Mouse (Mus musculus) neural tube, embryonic 13.5 days (tissue): Measurements from ENCODE around the gene Zbtb21. TPM values are rescaled to one million over a fixed set of nuclear protein-coding genes. Genes with fewer than 3 reads are reported as not detected.

Experiments
- ATAC-seq: fragments of 200-750 bp; cut with Nextera tagmentation; 2 replicates; pipeline ENCODE4 v1.8.0; 2017; ENCODE audit warnings: low read depth, mild to moderate bottlenecking, moderate TSS enrichment, moderate library complexity
- H3K27ac ChIP-seq: fragments of 300-500 bp; sonication (generic); replicated peaks from 2 replicates; pipeline ENCODE4 v1.5.1; 2015; ENCODE audit warnings: moderate library complexity, mild to moderate bottlenecking, inconsistent platforms
- H3K27me3 ChIP-seq: fragments of 300-500 bp; sonication (generic); 2 replicates; pipeline ENCODE4 v1.6.1; 2015; ENCODE audit warnings: mild to moderate bottlenecking, inconsistent platforms
- H3K36me3 ChIP-seq: fragments of 300-500 bp; sonication (generic); 2 replicates; pipeline ENCODE4 v1.6.1; 2015; ENCODE audit warnings: mild to moderate bottlenecking, inconsistent platforms
- H3K4me1 ChIP-seq: fragments of 300-500 bp; sonication (generic); replicated peaks from 2 replicates; pipeline ENCODE4 v1.6.1; 2015; ENCODE audit warnings: inconsistent platforms
- H3K4me2 ChIP-seq: fragments of 300-500 bp; sonication (generic); 2 replicates; pipeline ENCODE4 v1.6.1; 2015; ENCODE audit warnings: inconsistent platforms, mild to moderate bottlenecking, moderate library complexity
- H3K4me3 ChIP-seq: fragments of 300-500 bp; sonication (generic); 2 replicates; pipeline ENCODE4 v1.5.1; 2015; ENCODE audit warnings: mild to moderate bottlenecking, inconsistent platforms
- H3K9ac ChIP-seq: fragments of 300-500 bp; sonication (generic); 2 replicates; pipeline ENCODE4 v1.6.1; 2015; ENCODE audit warnings: moderate library complexity, mild to moderate bottlenecking, inconsistent platforms
- H3K9me3 ChIP-seq: fragments of 300-500 bp; sonication (generic); 2 replicates; pipeline ENCODE4 v1.6.1; 2016; ENCODE audit warnings: inconsistent platforms
- WGBS: fragments of 180-500 bp; shearing (Covaris S2); methylation state at CpG from one replicate; pipeline ENCODE4 v1.1.7; 2015; 5-methylcytosine and 5-hydroxymethylcytosine counted together
- polyA plus RNA-seq: library from polyadenylated mRNA; unstranded; fragments of >200 nt; fragmentation: Nextera tagmentation; extraction: Ambion mirVana; gene quantifications from 2 replicates; pipeline ENCODE4 v1.2.1, GENCODE M21; 2015

The Zbtb21 gene
- polyA plus RNA-seq, 1 experiment from 2014 or later, result 13.5 TPM

DNA sequence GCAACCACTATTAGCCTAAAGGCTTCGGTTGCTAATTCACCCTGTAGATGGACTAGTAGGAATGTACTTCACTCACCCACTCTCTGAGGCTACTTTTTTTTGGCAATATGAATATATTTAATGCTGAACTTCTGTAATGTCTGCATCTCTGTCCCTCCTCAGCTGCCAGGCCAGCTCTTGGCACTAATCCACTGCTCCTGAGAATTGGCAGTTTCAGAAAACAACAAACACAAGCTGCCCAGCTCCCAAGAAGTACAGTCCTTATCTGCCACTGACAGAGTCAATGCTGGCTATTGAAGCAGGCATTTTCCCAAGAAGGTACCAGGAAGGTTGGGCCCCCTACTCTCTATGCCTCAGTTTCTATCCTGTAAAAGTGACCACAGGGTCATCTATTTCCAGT is 53.1 kb downstream of the Zbtb21 start:
- ATAC-seq, result no peak

DNA sequence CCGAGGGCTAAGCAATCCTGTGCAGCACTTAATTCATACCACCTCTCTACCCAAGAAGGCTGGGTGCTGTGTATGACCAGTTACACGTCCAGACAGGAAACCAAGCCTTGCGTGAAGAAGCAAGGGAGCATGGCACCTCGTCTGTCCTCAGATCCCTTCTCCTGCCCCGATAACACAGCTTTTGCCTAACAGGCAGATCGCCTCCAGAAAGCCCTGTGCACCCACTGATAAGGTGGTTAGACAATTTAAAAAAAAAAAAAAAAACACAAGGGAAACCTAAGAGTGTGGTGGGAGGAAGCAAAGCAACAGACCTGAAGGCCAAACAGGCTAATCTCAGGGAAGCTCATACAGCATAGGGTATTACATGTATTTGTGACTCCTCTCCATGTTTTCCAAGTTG is 54.9 kb downstream of the Zbtb21 start:
- Histone ChIP-seq H3K4me1 (no peaks in the 10 kb centered on the region), H3K27ac (no peak overlapping the region), H3K27me3 (no peaks in the 10 kb centered on the region), H3K4me2 (no peak overlapping the region), H3K9me3 (no peaks in the 10 kb centered on the region), H3K9ac (no peak overlapping the region), H3K4me3 (no peak overlapping the region), H3K36me3 (no peaks in the 10 kb centered on the region)
- no peak for ATAC-seq
- WGBS, result 83% methylated on average over 6 of the region's 6 CpGs

More for the DNA sequence above, 53.1 kb downstream of the Zbtb21 start:
- Histone ChIP-seq H3K36me3 (no peaks in the 10 kb centered on the region), H3K4me3 (no peak overlapping the region), H3K4me1 (no peaks in the 10 kb centered on the region), H3K4me2 (no peak overlapping the region), H3K9ac (no peak overlapping the region), H3K27me3 (no peaks in the 10 kb centered on the region), H3K27ac (no peak overlapping the region), H3K9me3 (no peaks in the 10 kb centered on the region)
- WGBS, result 90% methylated on average over 1 of the region's 1 CpGs

DNA sequence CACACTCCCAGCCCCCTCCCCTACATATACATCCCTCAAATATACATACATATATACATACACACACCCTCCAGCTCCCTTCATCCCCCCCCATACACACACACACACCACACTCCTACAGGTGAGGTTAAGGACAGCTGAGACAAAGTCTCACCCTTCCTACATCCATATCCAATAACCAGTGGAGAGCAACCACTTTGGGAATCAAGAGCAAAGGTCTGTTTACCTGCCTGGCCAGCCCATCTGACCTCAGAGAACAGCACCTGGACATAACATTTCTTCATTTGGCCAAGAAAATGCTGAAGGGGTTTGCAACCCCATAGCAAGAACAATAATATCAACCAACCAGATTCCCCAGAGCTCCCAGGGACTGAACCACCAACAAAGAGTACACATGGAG is 56.1 kb downstream of the Zbtb21 start:
- Histone ChIP-seq H3K4me2 (no peak overlapping the region), H3K4me1 (no peaks in the 10 kb centered on the region), H3K9ac (no peak overlapping the region), H3K36me3 (no peaks in the 10 kb centered on the region), H3K27me3 (no peaks in the 10 kb centered on the region), H3K4me3 (no peak overlapping the region), H3K27ac (no peak overlapping the region), H3K9me3 (no peaks in the 10 kb centered on the region)
- ATAC-seq, result no peak

DNA sequence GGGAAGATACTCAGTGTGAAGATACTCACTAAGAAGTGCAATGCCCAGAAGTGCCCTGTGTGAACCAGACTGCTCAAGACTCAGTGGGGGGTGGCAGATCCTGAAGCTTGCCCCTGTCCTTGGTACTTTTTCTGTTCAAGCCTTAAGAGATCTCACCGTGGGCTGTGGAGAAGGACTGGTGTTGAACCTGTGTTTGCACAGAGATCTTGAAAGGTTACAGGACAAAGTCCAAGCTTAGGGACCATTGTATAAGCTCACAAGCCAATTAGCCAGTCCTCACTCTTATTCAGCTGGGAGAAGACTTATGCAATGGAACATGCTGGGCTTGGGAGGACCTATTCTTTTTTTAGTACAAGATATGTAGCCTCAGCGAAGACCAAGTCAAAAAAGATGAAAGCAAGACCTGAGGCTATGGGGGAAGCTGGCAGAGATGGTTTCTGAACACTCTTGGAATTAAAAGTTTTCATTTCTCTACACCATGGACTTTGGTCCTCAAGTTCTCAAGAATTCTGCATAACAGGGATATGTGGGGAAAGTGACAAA is 56.9 kb downstream of the Zbtb21 start:
- Histone ChIP-seq H3K4me3 (no peak overlapping the region), H3K4me2 (no peak overlapping the region), H3K27ac (no peak overlapping the region), H3K9me3 (no peaks in the 10 kb centered on the region), H3K4me1 (no peaks in the 10 kb centered on the region), H3K27me3 (no peaks in the 10 kb centered on the region), H3K36me3 (no peaks in the 10 kb centered on the region), H3K9ac (no peak overlapping the region)
- no peak for ATAC-seq
- 82% methylated on average over 2 of the region's 2 CpGs for WGBS

DNA sequence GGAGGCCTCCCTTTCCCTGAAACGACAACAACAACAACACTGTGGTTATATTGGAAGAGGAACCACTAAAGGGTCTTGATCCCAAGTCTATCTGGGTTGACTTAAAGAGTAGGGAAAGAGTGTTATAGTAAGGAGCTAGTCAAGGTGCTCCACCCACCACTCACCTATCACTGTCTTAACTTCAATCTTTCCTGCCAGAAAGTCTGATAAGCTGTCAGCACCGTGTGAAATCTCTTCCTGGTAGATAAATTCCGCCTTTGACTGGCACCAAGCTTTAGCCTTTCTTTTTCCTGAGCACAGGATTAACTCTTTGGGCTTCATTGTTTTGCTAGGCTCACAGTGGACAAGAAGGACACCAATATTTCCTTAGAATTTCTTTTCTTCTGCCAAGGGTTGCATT is 58.4 kb downstream of the Zbtb21 start:
- no peaks in the 10 kb centered on the region for H3K4me1 ChIP-seq
- no peak for ATAC-seq

DNA sequence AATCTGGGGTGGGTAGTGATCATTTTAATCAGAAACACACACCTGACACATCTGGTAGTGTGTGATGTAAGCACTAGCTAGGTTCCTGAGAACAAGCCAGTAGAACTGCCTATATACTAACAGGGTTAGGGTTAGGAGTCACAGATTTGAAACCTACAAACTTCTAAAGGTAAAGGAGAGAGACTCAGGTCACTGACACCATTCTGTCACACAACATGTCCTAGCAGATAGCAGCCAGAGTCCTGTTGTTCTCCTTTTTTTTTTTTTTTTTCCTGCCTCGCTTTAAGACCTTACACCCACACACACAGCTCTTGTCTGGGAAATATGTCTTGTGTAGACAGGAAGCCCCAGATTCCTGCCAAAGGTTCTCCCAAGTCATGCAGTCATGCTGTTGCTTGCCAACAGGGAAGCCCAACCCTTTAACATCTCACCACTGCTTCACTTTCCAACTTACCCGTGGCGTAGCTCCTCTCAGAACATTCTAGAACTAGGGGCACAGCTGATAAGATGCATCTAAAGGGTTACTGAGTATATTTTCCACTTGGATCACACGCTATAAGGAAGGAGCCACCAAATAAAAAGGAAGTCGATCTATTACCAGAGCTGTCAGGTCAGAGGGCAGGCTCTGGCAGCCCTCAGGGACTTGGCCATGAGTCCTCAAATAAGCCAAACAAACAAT is 64.9 kb downstream of the Zbtb21 start:
- Histone ChIP-seq H3K27ac (no peak overlapping the region), H3K9ac (no peak overlapping the region), H3K4me2 (no peak overlapping the region), H3K27me3 (no peaks in the 10 kb centered on the region), H3K4me1 (0 out of 2 replicates have a peak, but pooled peaks cover 7% of the 10 kb centered on the region), H3K36me3 (no peaks in the 10 kb centered on the region), H3K9me3 (no peaks in the 10 kb centered on the region), H3K4me3 (no peak overlapping the region)
- no peak for ATAC-seq
- WGBS, result 84% methylated on average over 5 of the region's 5 CpGs

More for the DNA sequence above, 58.4 kb downstream of the Zbtb21 start:
- 84% methylated on average over 3 of the region's 3 CpGs for WGBS
- Histone ChIP-seq H3K27ac (no peak overlapping the region), H3K9ac (no peak overlapping the region), H3K4me3 (no peak overlapping the region), H3K36me3 (no peaks in the 10 kb centered on the region), H3K27me3 (no peaks in the 10 kb centered on the region), H3K4me2 (no peak overlapping the region), H3K9me3 (no peaks in the 10 kb centered on the region)

Other genes starting within 250 kb of the Zbtb21 start
- gene Ripk4, start 198.8 kb downstream of the Zbtb21 start, polyA plus RNA-seq, result 0.37 and 0.46 TPM in 2 replicates
- gene Prdm15, start 110.8 kb downstream of the Zbtb21 start, polyA plus RNA-seq, result 11.1 and 11.3 TPM in 2 replicates
- 14.3 and 14.7 TPM in 2 replicates for gene C2cd2, start within 50 bp of the Zbtb21 start, polyA plus RNA-seq
- gene B230307C23Rik, start 34.7 kb upstream of the Zbtb21 start, polyA plus RNA-seq, result 18.4 and 21.6 TPM in 2 replicates
- 11.6 and 15.8 TPM in 2 replicates for gene A630089N07Rik, start 119.8 kb upstream of the Zbtb21 start, polyA plus RNA-seq